Mouse (Mus musculus): ENCODE results near the gene Cks1brt.
A peak's percentile ranks its signal among the peaks of the same experiment; 100 is the strongest.
"Not testable (repeated sequence)": the region's sequence is repeated elsewhere in the genome, so short reads cannot be mapped to it uniquely, and the experiment has no call there.

Cks1brt gene

DNA sequence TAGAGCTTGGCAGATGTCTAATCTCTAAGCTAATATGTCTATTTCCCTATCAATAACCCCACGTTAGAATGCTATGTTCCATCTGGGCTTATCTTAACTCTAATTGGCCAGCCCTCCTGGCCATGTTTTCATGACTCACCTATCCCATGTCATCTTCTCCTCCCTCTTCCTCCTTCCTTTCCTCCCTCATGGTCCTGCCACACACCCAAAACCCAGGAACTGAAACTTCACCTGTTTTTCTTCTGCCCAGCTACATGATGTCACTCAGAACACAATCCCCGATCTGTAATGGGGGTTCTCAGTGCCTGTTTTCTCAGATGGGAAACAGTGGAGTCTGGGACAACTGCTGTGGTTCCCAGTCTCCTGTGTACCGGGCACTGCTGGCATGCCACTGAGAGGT lies at the start of gene Cks1brt:
TSS of gene Cks1brt (plus strand) at position 301 of the 400 bp plus-strand sequence.
- DNase-seq (ENCODE audit: low spot score in 2 of 2), result no peak

DNA sequence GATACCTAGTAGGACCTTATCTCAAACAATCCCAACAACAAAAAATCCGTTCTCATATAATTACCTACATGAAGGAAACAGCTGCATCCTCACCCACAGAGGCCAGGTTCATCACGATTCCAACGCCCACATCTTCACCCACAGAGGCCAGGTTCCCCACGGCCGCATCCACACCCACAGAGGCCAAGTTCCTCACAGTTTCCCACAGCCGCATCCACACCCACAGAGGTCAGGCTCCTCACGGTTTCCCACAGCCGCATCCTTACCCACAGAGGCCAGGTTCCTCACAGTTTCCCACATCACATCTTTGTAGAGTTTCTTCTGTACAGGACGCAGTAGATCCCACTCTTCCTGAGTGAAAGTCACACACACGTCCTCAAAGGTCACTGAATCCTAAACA lies 38.5 kb upstream of the Cks1brt start:
- no peak for DNase-seq (ENCODE audit: low spot score in 2 of 2)

DNA sequence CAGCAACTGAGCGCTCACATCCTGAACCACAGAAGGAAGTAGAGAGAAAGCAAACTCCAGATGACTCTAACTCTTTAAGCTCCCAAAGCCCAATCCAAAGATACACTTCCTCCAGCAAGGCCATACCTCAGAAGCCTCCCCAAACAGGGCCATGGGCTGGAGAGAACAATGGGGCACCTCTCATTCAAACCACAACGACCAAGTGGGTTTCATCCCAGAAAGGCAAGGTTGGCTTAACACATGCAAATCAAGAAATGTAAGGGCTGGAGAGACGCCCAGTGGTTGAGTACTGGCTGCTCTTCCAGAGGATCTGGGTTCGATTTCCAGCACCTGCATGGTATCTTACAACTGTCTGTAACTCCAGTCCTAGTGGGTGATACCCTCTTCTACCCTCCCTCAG lies 36.2 kb upstream of the Cks1brt start:
- no peak for DNase-seq (ENCODE audit: low spot score in 2 of 2)

DNA sequence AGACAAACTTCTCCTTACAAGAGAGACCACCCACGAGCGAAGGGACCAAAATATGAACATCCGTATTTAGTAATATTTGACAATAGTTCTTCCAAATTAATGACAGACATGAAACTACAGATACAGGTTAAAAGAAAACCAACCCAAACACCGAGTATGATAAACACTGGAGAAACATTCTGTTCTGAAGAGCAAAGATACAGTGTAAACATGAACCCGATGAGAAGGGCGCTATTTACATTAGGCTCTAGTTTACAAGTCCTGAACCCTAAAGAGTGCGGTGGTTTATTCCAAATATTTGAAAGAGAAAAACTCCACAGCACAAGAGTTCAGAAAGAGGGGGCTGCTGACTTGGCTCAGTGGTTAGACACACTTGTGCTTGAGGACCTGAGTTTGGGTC lies 34.7 kb upstream of the Cks1brt start:
- no peak for DNase-seq (ENCODE audit: low spot score in 2 of 2)

DNA sequence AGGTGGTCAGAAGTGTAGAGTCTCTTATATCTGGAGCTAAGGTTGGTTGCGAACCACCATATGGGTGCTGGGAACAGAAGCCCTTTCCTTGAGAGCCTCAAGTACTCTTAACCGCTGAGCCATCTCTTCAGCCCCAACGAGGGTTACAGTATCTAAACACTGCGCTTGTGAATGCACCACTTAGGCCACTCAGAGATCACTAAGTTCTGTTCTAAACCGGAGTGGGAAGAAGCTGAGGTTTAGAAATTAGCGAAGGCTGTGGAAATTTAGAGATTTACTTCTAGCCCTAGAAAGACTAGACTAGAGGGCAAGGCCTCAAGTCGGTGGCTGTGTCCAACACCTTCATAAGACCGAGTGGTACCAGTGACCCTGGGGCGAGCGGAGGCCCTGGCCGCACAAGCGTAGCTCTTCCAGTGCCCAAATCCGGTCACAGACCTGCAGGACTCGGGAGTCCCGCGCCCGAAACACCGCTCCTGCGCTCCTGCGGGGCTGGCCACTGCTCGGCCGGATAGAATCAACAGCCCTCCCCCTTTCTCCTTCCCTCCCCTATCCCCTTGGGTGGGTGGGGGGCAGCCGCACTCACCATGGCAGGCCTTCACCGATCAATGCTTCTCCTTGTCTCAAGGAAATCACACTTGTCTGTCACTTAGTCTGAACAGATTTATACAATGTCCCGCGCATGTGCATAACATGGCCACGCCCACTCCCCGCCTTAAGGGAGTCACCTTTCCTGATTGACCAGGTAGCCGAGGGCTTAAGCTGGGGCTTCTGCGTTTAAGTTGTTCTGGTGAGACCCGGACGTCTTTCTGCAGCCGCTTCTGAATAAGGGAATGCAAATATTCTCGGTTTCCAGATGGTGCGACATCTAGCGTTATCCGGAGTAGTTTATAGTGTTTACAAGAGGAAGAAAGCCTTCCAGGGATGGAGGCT lies 32.4 kb upstream of the Cks1brt start:
- DNase-seq (ENCODE audit: low spot score in 2 of 2), result peak; percentile 43 to 67

DNA sequence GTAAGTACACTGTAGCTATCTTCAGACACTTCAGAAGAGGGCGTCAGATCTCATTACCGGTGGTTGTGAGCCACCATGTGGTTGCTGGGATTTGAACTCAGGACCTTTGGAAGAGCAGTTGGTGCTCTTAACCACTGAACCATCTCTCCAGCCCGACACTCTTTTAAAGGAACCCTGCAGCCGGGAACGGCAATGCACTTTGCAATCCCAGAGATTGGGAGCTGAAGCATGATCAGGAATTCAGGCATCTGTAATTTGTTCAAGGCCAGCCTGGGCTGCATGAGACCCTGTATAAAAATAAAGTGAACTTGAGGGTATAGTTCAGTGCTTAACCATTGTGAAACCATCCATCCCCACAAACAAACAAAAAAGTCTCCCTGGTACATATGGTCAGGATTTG lies 31.5 kb upstream of the Cks1brt start:
- DNase-seq (ENCODE audit: low spot score in 2 of 2), result not testable (repeated sequence)

DNA sequence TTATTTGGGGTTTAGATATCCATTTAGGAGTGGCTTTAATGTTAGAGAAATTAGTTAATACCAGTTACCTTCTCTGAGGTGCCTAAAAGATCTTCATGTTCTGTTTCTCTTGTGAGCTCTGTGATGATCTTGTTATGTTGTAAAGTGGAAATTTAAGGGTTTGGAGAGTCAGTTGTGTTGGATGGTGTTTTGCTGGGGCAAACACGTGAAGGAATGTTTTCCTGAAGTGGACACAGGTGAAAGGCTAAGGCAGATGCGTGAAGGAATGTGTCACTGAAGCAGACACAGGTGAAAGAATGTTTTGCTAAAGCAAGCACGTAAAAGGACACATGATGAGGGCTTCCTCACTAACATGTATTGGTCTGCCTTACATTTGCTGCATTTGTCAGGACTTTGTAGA lies 28.7 kb upstream of the Cks1brt start, which contains the start of gene Zfp791:
TSS of gene Zfp791 (minus strand) at position 101 of the 400 bp plus-strand sequence.
- no peak for DNase-seq (ENCODE audit: low spot score in 2 of 2)

DNA sequence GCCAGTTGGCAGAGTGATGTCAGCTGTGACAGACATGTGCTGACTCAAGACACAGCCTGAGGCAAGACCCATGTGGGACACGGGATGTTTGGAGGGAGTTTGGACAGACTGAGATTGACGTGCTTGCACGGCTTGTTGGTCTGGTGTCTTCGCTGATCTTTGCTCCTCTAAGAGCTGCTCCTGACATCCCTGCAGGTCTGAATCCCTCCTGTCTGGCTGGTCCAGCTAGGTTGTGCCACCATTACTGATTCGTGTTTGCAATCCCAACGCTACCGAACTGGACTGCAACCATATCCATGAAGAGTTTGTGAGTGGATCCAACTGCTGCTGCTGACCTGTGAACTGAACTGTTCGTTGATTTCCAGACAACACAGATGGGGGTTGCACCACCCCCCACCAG lies 28.0 kb upstream of the Cks1brt start:
- DNase-seq (ENCODE audit: low spot score in 2 of 2), result no peak

DNA sequence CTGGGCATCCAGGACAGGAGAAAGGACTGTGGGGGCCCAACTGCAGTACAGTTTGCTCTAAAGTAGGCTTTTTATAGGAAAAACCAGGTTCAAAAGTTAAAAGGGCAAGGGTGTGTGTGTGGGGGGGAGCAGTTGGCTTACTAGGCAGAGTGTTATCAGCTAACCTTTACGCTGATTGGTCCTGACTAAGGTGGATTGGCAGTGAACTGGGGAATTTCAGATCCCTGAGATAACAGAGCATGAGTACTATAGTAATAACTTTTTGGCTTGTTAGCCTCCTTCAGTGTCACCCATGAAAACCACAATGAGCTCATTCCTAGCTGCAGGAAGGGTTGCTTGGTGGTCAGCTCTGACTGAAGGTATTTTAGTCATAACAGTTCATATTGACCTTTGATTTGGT lies 19.4 kb upstream of the Cks1brt start:
- no peak for DNase-seq (ENCODE audit: low spot score in 2 of 2)

DNA sequence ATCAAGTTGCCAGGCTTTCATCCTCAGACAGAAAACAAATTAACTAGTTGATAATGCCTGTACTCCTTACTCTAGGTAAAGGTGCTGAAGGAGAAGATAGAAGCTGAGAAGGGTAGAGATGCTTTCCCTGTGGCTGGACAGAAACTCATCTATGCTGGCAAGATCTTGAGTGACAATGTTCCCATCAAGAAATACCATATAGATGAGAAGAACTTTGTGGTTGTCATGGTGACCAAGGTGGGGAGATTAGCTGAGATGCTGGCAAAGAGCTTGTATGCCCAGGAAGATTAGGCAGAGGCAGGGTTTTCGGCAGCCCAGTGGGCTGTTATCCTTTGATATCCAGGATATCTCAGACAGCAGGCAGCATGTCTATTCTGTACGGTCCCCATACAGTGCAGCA lies 16.0 kb upstream of the Cks1brt start:
- DNase-seq (ENCODE audit: low spot score in 2 of 2), result not testable (repeated sequence)

DNA sequence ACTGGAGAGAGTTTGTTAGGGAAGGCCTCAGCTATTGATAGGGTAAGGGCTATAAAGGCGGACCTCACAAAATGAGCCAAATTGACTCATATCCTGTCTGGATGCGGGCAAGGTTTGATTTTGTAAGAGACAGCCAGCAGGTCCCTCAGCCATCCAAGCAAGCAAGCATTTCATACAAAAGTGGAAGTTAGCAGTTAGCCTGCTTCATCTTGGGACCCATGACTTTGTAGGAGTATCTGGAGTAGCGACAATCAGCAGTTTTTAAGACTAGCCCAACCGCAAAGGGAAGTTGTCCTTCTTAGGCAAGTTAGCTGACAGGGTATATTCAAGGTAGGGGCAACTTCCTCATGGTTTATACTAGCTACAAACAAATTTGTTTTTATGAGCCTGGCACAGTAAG lies 9.2 kb upstream of the Cks1brt start:
- DNase-seq (ENCODE audit: low spot score in 2 of 2), result no peak

DNA sequence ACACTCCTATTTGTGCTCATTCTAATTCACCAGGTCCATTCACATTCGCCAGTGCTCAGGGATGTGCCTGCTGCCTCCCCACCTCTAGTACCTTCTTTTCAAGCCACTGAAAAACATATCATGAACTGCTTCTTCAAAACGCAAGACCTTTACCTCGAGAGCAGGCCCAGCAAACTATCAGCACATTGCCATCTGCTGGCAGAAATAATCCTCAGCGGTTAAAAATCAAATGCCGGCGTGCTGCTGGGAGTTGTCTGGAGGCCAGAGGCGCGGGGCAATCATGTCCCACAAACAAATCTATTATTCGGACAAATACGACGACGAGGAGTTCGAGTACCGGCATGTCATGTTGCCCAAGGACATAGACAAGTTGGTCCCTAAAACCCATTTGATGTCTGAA lies 19.6 kb downstream of the Cks1brt start:
- peak in 1 of 2 experiments; percentile 35 for DNase-seq (ENCODE audit: low spot score in 2 of 2)

DNA sequence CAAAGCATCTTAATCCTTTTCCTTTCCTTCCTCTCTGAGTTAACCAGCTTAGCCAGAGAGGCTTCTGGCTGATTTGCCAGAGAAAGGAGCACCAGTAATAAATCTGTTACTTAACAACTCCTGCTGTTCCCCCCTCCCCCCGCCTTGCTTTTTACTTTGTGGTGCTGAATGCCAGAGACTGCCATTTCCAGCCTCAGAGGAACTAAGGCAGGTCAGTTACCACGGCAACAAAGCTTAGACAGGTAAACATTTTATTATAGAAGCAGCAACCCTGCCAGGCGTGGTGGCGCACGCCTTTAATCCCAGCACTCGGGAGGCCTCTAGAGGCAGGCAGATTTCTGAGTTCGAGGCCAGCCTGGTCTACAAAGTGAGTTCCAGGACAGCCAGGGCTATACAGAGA lies 24.2 kb downstream of the Cks1brt start:
- DNase-seq (ENCODE audit: low spot score in 2 of 2), result no peak

DNA sequence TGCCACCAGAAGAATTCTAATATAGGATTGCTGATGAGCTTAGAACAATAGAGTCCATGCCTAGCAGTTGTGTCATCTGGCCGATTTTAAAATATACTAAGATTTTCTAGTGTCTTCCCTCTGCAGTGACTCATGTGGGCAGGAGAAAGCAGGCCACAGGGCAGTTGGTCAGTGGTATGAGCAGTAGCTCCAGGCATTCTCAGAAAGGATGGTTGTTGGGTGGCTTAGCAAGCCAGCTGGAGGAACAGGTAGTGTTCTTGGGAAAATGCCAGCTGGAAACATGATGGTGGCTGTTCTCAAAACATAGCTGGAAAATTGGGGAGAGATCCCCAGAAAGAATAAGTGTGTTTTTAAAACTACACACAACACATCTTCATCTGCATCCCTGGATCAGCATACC lies 40.6 kb downstream of the Cks1brt start:
- DNase-seq (ENCODE audit: low spot score in 2 of 2), result no peak

DNA sequence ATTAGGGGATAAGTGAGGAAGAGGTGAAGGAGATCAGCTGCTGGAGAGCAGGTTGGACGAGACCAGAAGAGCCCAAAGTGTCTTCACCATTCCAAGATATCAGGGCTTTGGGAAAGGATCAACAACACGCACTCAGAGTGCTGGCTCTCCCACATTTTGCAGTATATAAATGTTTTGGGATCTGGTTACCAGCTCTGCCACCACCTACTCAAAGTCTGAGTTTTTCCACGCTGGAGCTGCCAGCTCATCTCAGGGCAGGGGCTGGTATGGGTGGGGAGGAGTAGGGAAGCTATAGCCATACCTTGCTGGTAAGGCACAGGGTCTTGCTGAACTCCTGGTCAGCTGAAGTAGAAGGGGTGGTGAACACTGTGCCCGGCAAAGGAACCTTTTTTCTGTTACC lies 68.5 kb downstream of the Cks1brt start:
- DNase-seq (ENCODE audit: low spot score in 2 of 2), result no peak

DNA sequence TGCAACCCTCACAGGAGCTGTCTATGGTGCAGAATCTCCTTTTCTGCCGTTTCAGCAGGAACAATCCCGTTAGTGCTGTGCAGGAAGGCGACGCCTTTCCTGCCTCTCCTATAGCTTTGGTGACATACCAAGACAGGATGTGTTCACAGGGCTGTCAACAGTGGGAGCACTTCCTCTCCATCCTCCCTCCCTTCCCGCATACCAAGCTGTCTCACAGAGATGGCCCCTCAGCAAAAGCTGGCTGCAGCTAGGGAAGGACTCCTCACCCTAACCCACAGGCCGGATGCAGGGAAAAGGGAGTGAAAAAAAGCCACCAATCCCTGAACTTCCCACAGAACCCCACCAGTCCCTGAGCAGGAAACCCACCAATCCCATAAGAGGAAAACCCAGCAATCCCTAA lies 69.3 kb downstream of the Cks1brt start:
- no peak for DNase-seq (ENCODE audit: low spot score in 2 of 2)

All from cerebellum, postnatal 4 days (tissue).